Mouse (Mus musculus): ENCODE measurements around the gene Trim43c. TPM values are rescaled to one million over a fixed set of nuclear protein-coding genes. Genes with fewer than 3 reads are reported as not detected.
"Not testable (repeated sequence)": the region's sequence is repeated elsewhere in the genome, so short reads cannot be mapped to it uniquely, and the experiment has no call there.

The Trim43c gene
- not detected in 2 replicates for polyA plus RNA-seq (2012; ENCODE audit: insufficient read depth, insufficient read length, low replicate concordance, missing spikeins)

- not testable (repeated sequence) for H3K27ac ChIP-seq (ENCODE audit: insufficient read depth, low read depth, low read length); H3K4me1 ChIP-seq (ENCODE audit: control insufficient read depth, insufficient read depth, low read length)
- WGBS, result 94% methylated on average over 2 of the region's 2 CpGs
Observed at GRCm38 (mm10) chr9:88838864-88839263, at the start of gene Trim43c. TSS of gene Trim43c (plus strand) at chr9:88839164.

GRCm38 (mm10) chr9:88853072-88853471 lies 14.1 kb downstream of the Trim43c start:
- 76% methylated on average over 7 of the region's 7 CpGs for WGBS
- H3K4me1 ChIP-seq (ENCODE audit: control insufficient read depth, insufficient read depth, low read length); H3K4me3 ChIP-seq (ENCODE audit: insufficient read depth, low read depth, low read length); H3K27ac ChIP-seq (ENCODE audit: insufficient read depth, low read depth, low read length): not testable (repeated sequence)

More at GRCm38 (mm10) chr9:88838864-88839263, at the start of gene Trim43c:
- H3K4me3 ChIP-seq (ENCODE audit: insufficient read depth, low read depth, low read length), result not testable (repeated sequence)

- H3K27ac ChIP-seq (ENCODE audit: insufficient read depth, low read depth, low read length); H3K4me1 ChIP-seq (ENCODE audit: control insufficient read depth, insufficient read depth, low read length): not testable (repeated sequence)
- WGBS, result 1% methylated on average over 52 of the region's 52 CpGs
- peak overlapping the region; percentile 58 for H3K4me3 ChIP-seq (ENCODE audit: insufficient read depth, low read depth, low read length)
Observed at GRCm38 (mm10) chr9:88858566-88859492, 19.9 kb downstream of the Trim43c start.

Other genes starting within 250 kb of the Trim43c start
- not detected in 2 replicates for gene Mthfsl, start 118.9 kb upstream of the Trim43c start, polyA plus RNA-seq (2012; ENCODE audit: insufficient read depth, insufficient read length, low replicate concordance, missing spikeins)
- gene Bcl2a1d, start 107.2 kb upstream of the Trim43c start, polyA plus RNA-seq (2012; ENCODE audit: insufficient read depth, insufficient read length, low replicate concordance, missing spikeins), result not detected in 2 replicates
- gene Bcl2a1a, start 117.7 kb downstream of the Trim43c start, polyA plus RNA-seq (2012; ENCODE audit: insufficient read depth, insufficient read length, low replicate concordance, missing spikeins), result not detected in 2 replicates

All from olfactory bulb, adult 2 months (tissue).